Mouse (Mus musculus) monocyte, adult 2 months (primary cell): ENCODE measurements around the gene Adarb1.

ENCODE experiments used
- DNase-seq, 2 experiments: peaks; one replicate each; pipeline ENCODE4 v3.0.0; 2022; ENCODE audit warnings: low spot score in 2 of 2, low read depth in 1 of 2

The Adarb1 gene

GRCm38 (mm10) chr10:77387558-77387957, 30.5 kb downstream of the Adarb1 start:
- DNase-seq, result no peak

DNA sequence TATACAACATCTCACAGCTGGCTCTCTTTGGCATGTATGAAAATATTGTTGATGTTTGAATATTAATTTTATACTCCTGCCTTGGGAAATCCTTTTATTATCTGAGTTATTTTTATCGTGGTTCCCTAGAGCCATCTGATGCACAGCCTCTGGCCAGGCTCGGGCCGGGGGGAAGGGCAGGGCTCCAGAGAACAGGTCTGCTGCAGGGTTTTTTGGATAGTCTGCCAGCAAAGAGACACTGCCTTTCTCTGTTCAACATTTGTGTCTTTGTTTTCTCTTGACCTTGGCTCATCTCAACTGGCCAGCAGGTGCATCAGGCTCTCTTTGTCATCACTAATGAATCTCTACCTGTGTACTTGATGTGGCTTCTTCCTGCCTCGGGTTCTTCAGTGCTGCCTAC, 32.3 kb downstream of the Adarb1 start:
- no peak for DNase-seq

DNA sequence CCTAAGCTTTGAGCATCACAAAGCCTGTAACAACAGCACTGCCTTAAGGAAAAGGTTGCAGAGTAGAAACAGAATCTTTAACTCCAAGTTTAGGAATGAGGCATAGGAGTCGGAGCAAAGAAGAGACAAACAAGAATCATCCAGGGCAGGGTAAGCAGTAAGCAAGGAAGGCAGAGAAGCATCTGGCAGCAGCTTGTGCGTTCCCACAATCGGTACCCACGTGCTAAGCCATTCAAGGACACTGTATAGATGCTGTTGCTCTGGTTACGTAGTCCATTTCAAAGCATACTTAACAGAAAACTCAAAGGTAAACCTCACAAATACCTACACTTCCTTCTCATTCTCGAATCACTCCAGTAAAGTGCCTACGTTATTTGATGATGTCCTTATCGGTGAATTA, 35.0 kb downstream of the Adarb1 start:
- no peak for DNase-seq

GRCm38 (mm10) chr10:77381191-77381590, 36.9 kb downstream of the Adarb1 start:
- no peak for DNase-seq

GRCm38 (mm10) chr10:77380716-77381115, 37.4 kb downstream of the Adarb1 start:
- no peak for DNase-seq

- DNase-seq, result no peak
These were observed 38.9 kb downstream of the Adarb1 start for GRCm38 (mm10) chr10:77379199-77379598.

DNA sequence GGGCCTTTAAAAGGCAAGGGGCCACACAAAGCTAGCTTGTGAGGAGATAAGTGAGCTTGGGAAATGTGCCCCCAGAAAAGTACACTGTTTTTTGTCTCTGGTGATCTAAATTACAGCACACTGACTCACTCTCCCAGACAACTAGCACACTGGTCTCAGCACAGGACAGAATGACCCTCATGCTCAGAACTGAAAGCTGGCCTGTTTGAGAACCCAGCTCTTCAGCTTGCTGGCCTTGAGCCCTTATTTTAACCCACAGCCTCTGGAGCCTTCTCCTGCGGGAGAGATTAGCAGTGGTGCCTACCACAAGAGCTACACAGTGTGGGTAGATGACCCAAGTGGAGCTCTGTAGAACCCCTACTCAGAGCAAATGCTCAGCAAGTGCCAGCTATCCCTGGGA, 42.0 kb downstream of the Adarb1 start:
- no peak for DNase-seq

GRCm38 (mm10) chr10:77374948-77375347, 43.1 kb downstream of the Adarb1 start:
- DNase-seq, result no peak

DNA sequence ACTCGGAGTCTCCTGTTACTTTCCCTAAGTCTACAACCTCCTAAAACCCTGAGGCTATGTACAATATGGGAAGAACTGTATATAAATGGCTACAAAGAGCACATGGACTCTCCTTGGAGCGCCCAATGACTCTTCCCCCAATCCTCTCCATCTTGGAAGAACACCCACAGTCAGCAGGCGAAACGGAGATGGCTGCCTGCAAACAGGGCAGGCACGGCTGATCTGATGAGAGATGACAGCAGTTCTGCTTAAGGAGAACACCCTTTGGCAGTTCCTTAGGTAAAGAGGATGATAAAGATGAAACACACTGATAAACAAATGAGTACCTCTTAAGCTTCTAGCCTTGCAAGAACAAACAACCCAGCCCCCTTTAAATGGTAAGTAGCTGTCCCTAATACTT, 43.7 kb downstream of the Adarb1 start:
- DNase-seq, result no peak

DNA sequence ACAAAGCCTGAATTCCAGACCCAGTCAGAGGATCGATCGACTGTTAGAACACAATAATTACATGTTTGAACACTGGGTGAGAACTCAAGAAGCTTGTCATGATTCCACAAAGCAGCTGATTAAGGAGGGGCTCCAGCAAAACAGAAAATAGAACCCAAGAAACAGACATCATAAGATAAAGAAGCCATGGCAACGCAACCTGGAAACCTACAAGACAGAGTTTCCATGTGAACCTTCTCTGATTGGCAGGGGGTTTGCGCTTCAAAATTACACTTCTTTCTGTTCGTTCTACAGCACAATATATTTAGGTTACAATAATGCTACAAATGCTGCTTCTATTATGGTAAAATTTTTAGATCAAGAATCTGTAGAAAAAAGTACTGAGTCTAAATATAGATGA, 47.9 kb downstream of the Adarb1 start:
- no peak for DNase-seq

- no peak for DNase-seq
These were observed 50.1 kb downstream of the Adarb1 start for GRCm38 (mm10) chr10:77367973-77368372.

DNA sequence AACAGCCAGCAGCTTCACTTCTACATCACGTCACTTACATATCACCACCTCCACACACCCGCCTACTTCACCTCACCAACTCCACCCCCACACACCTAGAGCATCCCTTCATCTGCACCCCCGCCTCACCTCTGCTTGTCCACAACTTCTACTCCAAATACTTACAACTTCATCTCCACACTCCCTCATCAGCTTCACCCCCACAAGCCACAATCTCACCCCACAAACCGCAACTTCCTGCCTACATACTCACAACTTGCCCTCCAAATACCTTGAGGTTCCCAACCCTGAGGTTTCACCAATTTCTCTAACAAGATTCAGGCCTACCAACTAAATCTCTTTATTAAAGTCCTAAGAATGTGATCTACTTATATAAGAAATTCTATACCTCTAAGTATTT, 51.1 kb downstream of the Adarb1 start:
- DNase-seq, result no peak

GRCm38 (mm10) chr10:77365212-77365611, 52.9 kb downstream of the Adarb1 start:
- DNase-seq, result no peak

GRCm38 (mm10) chr10:77360486-77360885, 57.6 kb downstream of the Adarb1 start:
- DNase-seq, result no peak

DNA sequence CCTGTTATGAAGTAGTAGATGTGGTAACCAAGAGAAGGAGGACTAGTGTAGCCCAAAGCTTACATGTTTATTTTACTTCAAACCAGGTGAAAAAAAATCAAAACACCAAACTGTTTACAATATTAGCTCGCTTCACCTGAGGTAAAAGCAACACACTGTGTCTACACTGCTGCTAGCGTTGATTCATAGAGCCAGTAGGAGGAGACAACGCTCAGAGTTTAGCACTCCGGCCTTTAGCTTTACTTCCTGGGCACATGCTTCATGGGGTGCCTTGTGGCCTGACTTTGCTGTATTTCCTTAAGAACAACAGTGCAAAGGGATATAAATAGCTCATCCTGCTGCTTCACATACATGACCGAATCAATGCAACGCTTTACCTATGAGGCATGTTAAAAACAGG, 60.1 kb downstream of the Adarb1 start:
- no peak for DNase-seq

- DNase-seq, result peak in 1 of 2 experiments; percentile 9
These were observed 64.9 kb downstream of the Adarb1 start for GRCm38 (mm10) chr10:77353031-77353745.

DNA sequence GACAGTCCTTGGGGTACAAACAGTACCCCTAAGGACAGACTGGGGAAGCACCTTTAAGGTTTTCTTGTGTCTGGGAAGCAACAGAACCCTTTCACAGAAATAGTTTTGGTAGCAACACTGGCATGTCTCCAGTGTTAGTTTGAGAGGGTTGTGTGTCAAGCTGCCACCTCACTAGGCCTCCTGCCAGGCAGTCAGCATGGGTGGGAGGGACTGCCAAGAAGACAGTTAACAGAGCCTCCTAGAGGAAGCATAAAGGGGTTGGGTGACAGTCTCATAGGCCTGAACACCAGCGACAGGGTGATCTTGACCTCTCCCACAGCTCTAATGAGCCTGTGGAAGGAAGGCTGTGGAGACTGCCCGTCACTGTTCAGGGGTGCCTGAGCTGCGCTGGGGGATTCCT, 75.2 kb downstream of the Adarb1 start:
- no peak for DNase-seq

DNA sequence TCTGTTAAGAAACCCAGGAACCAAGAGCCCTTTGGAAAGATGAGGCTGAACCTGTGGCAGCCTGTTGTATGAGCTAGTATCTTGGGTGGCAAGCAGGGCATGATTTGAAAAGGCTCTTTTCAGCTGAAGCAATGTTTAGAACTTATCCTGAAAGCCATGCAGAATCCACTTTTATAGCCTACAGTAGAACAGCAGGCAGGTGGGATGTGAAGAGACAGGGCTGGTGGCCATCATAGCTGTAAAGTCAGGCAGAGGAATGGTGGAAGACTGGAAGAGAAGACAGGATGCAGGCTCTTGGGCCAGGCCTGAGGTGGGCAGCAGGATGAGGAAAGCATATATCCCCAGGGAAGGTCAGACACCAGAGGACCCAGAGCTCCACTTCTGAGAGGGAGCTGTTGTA, 76.4 kb downstream of the Adarb1 start:
- DNase-seq, result no peak

DNA sequence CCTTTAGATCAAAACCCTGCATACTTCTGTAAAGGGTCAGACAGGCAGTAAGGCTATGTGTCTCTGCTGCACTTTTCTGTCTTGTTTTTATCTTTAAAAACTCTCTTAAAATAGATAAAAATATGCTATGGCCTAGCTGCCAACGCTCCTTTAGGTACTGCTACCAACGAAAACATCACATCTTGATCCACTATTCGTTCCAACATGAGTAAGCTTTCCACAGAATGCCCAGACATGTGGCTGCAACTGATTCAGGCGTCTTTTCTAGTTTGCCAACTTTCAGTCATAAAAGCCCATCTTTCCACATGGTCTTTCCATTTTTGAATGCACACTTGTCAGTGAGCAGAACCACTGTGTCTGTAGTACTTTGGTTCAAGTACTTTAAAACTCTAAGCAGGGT, 77.0 kb downstream of the Adarb1 start:
- no peak for DNase-seq

DNA sequence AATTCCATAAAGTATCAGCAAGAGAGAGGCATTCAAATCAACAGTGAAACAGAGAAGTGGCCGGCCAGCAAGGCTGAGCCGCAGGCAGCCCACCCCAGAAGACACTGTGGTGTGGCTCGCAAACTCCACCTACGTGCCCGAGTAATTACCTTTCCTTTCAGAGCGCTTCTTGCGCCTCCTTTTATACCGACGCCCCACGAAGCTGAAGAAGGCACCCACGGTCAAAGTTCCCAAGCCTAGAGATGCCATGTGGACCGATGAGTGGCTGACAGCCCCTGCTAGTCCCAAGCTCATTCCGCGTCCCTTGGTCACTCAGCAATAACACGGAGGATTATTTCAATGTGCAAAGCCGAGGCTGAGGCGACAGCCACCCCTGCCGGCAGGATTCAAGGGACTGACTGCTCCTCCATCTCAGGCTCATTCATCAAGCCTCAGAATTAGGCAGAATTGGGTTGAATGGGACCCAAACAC, 78.2 kb downstream of the Adarb1 start:
- no peak for DNase-seq

DNA sequence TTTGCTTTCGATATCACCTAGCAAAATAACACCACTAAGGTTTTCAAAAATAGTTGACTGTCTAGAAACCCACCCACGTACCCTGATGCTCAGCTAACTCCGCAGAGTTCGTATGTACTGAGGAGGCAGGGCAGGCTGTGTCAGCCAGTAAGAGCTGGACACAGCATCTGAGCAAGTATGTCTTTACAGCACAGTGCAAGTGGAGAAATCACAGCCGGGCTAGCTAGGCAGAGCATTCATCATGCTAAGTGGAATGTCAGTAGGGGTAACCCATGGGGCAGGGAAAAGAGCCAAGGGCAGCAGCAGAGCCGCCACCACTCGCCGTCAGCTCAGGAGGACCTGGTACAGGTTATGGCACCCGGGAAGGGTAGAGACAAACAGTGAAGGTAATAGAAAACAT, 84.6 kb downstream of the Adarb1 start:
- DNase-seq, result no peak

- no peak for DNase-seq
These were observed 88.5 kb downstream of the Adarb1 start for GRCm38 (mm10) chr10:77329446-77330094.

DNA sequence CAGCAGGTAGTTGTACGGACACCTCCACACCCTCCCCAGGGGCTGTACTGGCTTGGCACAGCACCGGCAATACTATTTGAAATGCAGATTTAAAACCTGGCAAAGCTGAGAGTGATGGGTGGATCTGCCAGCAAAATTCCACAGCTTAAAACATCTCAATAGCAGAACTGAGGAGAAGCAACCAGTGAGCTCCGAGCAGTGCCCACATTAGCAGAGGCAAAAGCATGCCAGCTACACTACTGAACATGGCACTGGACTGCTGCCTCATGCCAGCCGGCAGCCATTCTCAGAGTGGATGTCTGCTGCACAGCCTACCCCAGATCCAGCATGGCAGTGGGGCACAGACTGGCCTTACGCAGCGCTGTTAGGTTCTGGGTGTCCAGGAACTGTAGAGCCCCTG, 93.4 kb downstream of the Adarb1 start:
- DNase-seq, result no peak
